Mouse (Mus musculus): ENCODE data around the gene Dnajc11. TPM values are rescaled to one million over a fixed set of nuclear protein-coding genes. Genes with fewer than 3 reads are reported as not detected.
A peak's percentile ranks its signal among the peaks of the same experiment; 100 is the strongest.

Dnajc11 gene
- total RNA-seq, 4 experiments from 2014 or later: 61.3 to 76.2 (median 66.3) TPM

DNA sequence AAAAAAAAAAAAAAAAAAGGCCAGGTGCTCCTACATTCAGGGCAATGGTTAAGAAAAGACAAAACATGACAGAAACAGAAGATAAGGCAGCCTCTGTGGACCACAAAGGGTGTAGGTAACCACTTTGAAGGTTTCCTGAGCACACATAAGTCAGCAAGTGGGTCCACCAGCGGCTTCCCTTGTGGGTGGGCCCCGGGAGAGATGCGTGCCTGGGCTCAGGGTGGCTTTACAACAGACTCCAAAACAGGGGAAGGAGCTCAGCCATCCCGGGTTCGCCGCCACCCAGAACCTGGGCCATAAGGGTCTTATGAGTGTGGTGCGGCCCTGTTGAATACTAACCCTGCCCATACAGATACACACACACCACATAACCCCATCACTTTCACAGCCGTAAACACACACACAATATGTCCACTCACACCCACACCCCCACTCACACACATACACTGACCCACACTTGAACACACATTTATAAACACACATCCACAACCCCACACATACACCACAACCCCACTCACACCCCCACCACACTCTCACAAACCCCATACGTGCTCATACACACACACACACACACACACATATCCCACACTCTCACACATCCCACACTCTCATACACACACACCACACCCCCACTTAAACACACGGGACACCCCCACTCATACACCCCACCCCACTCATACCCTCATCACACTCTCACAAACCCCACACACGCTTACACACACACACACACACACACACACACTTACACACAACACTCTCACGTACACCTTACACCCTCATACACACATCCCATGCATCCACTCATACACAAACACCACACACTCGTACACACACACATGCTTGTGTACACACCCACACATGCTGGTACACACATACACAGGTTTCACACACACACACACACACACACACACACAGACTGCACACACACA lies 651 bp upstream of the Dnajc11 start:
- no peak for DNase-seq (ENCODE audit: low spot score in 2 of 2)

DNA sequence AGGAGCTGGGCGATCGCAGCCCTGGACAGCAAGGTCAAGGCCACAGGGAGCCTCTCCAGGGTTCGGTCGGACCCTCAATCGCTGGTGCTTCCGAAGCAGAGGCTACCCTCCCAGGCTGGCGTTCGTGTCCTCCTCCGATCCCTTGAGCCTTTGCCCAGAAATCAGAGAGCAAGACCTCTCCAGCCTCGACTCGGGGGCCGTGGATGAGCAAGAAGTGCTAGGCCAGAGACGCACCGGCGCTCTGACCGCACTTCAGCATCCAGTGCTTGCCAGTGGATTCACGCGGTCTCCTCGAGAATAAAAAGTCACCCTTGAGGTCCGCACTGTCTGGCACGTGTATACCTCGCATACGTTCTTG lies 703 bp downstream of the Dnajc11 start:
- DNase-seq (ENCODE audit: low spot score in 2 of 2): no peak

DNA sequence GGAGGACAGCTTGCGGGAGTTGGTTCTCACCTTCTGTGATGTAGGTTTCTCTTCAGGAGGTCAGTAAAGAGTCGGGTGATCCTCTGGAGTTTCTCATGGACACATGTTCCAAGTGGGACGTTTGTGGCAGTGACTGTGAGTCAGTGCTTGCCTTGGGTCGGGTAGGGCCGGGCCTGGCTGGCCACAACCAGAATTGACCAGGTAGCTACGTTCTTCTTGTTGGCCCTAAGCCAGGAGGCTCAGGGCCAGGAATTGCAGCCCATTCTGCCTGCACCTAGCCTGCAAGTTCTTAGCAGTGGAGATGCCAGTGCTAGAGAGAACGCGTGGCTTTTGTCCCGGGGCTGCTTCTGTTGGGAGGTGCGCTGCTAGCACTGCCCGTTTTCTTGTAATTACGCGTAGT lies 4.0 kb downstream of the Dnajc11 start:
- no peak for DNase-seq (ENCODE audit: low spot score in 2 of 2)

DNA sequence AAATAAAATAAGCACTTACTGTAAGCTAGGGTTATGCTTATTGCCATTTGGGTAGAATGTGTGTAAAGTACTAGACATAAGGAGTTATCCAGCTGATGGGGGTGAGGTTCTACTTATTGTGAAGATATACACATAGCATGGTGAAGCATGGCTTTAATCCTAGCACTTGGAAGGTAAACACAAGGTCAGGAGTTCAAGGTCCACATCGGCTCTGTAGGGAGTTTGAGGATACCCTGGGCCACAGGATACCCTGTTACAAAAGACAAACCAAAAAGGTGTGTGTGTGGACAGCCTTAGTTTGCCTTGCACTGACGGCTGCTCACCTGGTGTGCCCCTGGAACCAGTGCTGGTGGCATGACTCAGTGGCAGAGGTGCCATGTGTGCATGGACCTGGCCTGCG lies 4.6 kb downstream of the Dnajc11 start:
- DNase-seq (ENCODE audit: low spot score in 2 of 2): no peak

DNA sequence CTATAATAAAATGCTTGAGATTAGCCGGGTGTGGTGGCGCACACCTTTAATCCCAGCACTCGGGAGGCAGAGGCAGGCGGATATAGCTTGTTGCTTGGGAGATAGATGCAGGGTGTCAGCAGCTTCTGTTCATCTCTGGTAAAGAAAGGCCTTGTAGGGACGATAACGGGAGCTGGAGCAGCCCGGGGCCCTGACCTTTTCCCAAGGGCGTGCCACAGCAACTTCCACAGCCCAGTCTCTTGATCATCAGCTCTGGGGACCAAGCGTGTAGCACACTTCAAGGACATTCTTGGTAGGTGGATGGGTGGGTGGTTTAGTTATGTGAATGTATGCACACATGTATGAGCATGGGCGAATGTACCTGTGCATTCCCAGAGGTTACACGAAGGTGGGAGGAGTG lies 12.7 kb downstream of the Dnajc11 start:
- DNase-seq (ENCODE audit: low spot score in 2 of 2): no peak

DNA sequence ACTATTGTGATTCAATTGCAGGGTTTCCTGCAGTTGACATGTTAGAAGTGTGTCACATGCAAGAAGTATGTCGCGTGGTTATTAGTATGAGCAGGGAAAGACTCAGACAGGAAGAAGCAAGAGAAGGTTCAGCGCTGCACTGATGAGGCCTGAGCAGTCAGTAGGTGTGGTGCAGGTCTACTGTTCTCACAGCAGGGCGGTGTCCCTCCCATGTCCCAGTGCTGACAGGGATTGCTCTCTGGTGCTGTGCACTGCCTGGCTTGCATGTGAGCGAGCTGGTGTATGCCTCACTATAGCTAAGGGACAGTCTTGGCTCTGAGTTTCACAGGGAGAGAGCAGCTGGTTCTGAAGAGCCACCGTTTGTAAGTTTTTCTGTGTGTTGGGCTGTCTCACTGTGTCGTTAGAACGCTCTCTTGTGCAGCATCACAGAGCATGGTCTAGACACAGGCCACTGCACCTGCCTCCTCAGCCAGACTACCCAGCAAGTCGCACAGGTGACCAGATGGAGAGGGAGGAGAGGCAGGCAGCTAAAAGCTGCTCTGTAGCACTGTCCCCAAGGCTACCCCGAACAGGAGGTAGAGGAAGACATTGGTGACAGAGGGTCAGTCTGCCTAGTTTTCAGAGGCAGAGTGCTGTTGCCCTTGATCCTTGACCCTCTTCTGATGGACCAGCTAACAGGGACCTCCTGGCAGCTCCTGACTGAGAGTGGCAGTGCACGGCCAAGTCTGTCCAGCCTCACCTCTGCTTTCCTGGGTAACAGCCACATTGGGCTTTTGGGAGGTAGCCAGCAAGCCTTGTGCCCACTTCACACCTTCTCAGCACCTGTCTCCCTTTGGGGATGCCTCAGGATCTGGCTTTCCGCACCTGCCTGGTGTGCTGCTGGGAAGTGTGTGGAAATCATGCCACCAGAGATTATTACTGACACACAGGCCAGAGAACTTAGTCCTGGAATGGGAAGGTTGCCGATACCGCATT lies 15.3 kb downstream of the Dnajc11 start:
- DNase-seq (ENCODE audit: low spot score in 2 of 2): no peak

DNA sequence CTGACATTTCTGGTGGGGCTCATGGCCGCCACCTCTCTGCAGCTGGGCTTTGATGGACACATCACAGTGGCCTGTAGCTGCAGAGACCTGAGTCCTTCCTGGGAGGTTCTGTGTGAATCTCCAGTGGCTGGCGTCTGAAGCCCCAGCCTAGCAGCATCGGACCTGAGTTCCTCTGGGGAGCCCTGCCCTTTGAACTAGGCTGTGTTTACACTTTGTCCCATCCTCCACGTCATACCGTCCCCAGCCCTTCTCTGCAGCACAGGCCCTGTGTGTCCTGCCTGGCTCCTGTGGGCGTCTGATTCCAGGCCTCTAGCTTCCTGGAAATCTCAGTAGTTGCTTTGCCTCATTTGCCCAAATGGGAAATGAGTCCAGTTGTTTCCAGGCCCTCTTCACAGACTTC lies 19.7 kb downstream of the Dnajc11 start:
- DNase-seq (ENCODE audit: low spot score in 2 of 2): no peak

DNA sequence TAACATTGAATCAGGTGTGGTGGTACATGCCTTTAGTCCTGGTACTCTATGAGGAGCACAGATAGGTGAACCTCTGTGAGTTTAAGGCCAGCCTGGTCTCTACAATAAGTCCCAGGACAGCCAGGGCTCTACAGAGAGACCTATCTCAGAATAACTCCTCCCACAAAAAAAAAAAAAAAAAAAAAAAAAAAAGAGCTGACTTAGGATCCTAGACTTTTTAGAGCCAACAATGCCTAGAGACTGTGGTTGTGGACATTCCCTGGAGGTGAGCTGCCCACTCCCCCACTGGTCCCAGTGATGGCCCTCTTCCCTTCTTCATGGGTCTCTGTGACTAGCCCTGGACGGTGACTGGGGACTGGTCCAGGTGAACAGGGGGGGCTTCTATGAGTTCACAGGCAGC lies 22.3 kb downstream of the Dnajc11 start:
- DNase-seq (ENCODE audit: low spot score in 2 of 2): no peak

DNA sequence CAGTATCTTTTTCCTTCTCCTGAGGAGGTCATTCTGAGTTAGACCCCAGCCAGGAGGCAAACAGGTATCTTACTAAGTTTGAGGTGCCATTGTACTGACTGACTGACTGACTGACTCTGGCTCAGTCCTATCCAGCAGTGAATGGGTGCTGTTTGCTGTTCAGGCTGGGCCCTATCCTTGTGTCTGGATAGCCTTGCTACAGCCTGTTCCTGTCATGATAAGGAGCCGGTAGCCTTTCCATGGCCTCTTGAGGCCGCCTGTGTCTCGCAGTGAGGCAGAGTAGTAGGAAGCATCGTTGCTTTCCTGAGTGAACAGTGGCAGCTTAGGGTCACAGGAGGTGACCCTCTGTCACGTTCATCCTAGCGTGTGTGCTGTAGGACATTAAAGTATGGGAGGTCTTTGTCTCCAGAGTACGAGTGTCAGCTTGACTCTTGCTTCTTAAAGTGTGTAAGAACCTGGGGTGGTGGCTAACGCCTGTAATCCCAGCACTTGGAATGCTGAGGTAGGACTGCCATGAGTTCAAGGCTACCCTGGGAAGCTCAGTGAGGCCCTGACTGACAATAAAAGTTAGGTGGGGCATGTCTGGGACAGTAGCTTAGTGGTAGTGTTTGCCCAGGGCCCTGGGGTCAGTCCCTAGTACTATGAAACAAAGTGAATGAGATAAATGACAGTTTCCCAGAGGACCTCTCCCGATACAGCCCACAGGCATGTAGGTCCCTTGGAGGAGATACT lies 24.3 kb downstream of the Dnajc11 start:
- DNase-seq (ENCODE audit: low spot score in 2 of 2): no peak

DNA sequence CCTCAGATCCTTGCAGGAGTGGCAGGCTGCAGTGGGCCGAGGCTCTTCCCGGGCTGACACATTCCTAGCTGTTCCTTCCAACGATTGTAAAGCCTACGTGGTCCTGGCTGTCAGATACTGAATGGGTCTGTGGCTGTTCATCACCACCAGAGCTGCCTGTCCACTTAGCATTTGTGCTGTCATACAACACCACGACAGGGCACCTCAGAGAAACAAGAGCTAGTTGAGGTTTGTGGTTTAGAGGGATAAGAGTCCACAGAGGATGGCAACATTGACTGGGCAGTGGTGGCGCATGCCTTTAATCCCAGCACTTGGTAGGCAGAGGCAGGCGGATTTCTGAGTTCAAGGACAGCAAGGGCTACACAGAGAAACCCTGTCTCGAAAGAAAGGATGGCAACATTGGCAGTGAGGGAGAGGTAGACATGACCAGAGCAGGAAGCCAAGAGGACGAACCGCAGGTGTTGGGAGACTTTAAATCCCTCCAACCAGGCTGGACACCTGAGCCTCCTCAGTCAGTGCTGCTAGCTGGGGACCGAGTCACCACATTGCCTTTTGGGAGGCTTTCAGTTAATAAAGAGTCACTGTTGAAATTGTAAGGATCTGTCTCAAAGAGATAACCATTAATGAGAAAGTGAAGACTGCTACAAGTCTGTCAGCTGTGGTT lies 26.5 kb downstream of the Dnajc11 start:
- DNase-seq (ENCODE audit: low spot score in 2 of 2): no peak

DNA sequence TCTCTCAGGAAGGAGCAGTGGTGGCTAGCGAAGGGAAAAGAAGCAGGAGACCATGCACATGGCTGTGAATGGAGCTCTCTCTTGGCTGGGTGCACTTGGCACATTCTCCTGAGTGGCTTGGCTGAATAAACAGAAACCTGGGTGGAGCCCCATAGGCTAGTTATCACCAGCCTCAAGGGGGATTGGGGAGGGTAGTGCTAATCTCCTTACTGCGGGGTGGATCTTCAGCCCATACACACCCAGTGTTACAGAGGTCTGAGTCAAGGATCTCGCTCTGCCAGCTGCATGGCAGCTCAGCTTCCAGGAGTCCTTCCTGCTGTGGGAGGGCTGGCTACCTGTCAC lies 27.0 kb downstream of the Dnajc11 start:
- DNase-seq (ENCODE audit: low spot score in 2 of 2): no peak

DNA sequence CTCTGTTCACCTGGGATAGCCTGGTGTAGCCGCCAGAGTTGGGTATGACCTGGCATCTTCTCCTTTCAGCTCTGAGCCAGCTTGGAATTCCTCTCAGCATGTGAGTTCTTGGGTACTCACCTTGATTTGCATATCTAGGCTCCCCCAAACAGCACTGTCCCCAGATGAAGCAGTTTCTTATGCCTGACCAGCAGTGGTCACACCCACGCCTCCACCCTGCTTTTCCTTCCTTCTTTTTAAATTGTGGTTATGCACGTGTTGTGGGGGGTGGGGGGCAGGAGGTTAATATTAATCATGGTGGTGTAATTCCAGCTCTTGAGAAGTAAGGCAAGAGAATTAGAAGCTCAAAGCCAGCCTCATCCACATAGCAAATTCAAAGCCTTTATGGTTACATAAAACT lies 29.3 kb downstream of the Dnajc11 start:
- no peak for DNase-seq (ENCODE audit: low spot score in 2 of 2)

DNA sequence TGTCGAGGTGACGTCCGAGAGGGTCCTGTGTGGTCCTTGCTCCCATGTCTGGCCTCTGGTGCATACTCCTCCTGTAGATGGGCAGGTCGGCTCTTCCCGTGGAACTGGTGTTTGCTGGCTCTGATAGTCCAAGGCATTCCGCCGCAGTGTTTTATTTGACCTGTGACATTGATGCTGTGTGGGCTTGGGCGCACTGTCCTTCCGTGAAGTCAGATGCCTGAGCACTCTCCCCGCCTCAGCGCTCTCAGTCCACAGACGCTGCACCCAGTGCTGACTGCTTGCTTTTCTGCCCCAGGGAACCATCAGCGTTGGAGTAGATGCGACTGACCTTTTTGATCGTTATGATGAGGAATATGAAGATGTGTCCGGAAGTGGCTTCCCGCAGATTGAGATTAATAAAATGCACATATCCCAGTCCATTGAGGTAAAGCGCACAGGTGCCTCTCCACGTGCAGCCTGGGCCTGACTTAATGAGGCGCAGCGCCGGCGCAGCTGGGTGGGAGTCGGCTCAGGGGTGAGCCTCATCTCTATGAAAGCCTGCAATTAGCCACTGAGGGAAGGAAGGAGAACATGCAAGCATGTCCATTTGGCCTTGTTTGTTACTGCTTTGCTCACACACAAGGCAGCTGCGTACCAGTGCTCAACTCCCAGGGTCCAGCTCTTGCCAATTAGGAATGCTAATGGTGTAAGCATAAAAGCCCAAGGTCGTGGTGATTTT lies 34.9 kb downstream of the Dnajc11 start:
- DNase-seq (ENCODE audit: low spot score in 2 of 2): no peak

DNA sequence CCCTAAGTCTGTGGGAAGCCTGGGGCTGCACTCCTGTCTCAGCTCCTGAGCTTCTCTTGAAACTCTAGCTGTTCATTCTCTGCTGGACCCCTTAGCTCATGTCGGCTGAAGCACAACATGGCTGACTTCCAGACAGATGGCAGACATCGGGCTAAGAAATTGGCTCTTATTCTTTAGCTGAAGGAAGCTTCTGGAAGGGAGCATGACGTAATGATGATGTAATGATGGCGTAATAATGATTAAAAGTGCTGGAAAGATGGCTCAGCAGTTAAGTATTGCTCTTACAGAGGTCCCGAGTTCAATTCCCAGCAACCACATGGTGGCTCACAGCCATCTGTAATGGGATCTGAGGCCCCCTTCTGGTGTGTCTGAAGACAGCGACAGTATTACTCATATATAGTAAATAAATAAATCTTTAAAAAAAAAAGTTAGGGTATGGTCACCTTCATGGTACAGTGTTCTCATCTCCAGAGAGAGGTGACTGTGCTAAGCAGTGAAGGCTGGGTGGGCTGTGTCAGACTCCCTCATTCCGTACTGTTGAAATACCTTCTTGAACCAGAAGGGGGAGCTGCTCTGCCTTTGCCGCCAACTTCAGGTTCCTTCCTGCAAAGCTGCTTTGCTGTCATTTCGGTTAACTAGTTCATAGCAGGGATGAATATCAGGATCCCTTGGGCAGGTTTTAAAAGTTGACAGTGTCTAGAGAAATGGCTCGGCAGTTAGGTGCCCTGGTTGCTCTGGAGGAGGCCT lies 38.9 kb downstream of the Dnajc11 start:
- DNase-seq (ENCODE audit: low spot score in 2 of 2): no peak

DNA sequence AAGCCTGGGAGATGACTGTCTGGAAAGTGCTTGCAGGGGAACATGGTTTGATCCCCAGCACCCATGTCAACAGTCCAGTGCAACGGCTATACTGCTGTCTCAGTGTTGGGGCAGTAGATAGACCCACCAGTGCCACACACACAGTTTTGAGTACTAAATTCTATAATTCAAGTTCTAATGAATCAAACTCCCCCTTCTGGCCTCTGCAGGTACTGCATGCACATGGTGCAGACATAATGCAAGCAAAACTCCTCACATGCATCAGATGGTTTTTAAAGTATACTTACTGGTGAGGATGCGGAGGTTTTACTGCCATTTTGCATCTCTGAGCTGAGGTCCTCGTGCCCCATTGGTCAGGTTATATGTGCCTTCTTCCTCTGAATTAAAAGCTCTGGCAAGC lies 42.0 kb downstream of the Dnajc11 start:
- no peak for DNase-seq (ENCODE audit: low spot score in 2 of 2)

DNA sequence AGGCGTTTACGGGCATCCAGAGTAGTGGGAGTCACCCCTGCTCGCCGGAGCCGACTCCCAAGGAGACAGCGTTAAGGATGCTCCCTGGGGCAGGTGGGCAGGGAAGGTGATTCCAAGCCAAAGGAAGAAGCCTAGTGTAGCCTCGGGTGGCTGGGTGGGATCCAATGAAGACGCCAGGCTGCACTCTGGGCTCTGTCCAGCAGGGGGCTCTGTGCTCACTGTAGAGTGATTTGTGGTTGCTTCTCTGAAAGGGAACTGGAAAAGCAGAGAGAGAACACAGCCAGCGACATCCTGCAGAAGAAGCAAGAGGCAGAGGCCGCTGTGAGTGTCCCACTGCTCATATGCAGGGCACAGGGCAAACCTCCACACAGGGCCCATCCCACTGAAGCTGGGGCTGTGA lies 44.3 kb downstream of the Dnajc11 start:
- DNase-seq (ENCODE audit: low spot score in 2 of 2): peak; percentile 79 to 91

DNA sequence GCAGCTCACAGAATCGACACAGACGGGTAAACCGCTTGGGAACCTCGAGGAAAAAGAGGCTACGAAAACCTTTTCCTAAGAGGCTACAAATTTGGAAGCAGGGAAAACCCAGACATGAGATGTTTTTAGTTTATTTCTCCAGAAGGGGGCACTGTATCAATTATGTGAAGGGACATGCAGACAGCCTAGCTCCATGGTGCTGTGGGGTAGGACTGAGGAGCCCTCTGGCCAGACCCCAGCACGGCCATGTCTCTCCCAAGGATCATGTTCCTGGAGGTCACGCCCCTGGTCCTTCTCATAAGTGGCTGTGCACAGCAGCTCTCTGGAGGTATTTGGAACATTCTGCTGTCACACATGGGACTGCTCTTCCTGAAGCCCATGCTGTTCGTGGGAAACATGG lies 47.2 kb downstream of the Dnajc11 start:
- DNase-seq (ENCODE audit: low spot score in 2 of 2): no peak

DNA sequence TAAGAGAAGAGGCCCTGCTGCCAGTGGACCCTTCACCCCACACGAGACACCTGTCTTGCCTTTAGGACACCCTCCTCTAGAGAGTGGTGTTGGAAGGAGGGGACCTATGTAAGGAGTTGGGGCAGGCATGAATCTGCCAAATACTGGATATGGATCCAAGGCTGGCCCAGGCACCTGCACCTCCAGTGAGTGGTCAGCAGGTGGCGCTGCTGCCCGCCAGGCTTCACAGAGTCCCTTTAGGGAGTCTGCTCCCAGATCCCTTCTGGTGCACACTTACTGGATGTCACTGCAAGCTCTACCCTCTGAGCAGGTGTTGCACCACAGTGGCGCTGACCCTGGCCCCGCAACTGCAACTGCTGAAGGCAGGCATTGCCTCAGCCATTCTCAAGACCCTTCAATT lies 47.9 kb downstream of the Dnajc11 start:
- peak; percentile 77 to 90 for DNase-seq (ENCODE audit: low spot score in 2 of 2)

DNA sequence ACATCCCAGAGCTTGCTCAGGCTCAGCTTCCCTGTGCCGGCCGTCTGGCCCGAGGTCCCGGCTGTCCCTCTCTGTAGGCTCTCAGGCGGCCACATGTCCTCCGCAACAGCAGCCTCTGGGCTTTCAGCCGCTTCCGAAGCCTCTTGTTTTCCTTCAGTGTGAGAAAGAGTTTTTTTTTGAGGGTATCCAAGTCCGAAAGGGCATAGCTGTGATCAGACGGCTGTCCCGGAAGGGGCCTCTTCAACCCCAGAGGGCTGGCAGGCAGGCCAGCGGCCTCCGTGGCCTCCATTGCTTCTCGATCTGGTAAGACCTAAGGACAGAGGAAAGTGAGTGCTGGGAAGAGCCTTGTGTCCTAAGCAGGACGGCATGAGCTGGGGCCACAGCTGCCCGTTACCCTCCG lies 49.6 kb downstream of the Dnajc11 start:
- DNase-seq (ENCODE audit: low spot score in 2 of 2): peak in 1 of 2 experiments; percentile 2

DNA sequence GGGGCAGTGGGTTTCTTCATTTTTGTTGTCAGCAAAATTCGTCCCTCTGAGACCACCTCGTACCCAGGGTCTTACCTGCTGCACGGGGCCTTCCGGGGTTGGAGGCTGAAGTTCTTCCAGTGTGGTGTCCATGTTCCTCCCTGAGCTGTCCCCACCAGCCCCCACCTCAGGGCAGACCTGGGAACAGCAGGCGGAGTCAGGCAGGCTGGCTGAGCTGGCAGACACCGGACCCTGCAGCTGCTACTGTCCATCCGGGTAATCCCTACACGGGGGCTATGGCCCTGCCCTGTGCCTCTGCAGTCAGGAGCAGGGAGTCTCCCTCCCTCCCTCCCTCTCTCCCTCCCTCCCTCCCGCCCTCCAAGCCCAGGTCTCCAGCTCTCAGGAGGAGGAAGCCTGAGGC lies 50.1 kb downstream of the Dnajc11 start:
- DNase-seq (ENCODE audit: low spot score in 2 of 2): no peak
